Mouse (Mus musculus): Measurements from ENCODE around the gene Deup1. TPM values are rescaled to one million over a fixed set of nuclear protein-coding genes. Genes with fewer than 3 reads are reported as not detected.

Deup1 gene
- 1 to 10 TPM in 1 of 2 experiments, under 1 TPM in 1; 0.96 to 1.1 TPM for total RNA-seq (2021)

- peak; percentile 24 to 36 for DNase-seq (ENCODE audit: extremely low spot score in 1 of 2, low spot score in 1 of 2)
Observed at GRCm38 (mm10) chr9:15627785-15628287, at the start of gene Deup1. TSS of gene Deup1 (minus strand) at chr9:15627933.

GRCm38 (mm10) chr9:15672251-15672650 lies 44.5 kb upstream of the Deup1 start:
- DNase-seq (ENCODE audit: extremely low spot score in 1 of 2, low spot score in 1 of 2), result no peak

GRCm38 (mm10) chr9:15670002-15670527 lies 42.3 kb upstream of the Deup1 start:
- DNase-seq (ENCODE audit: extremely low spot score in 1 of 2, low spot score in 1 of 2), result no peak

- no peak for DNase-seq (ENCODE audit: extremely low spot score in 1 of 2, low spot score in 1 of 2)
Observed at GRCm38 (mm10) chr9:15669452-15669851, 41.7 kb upstream of the Deup1 start.

- DNase-seq (ENCODE audit: extremely low spot score in 1 of 2, low spot score in 1 of 2), result no peak
Observed at GRCm38 (mm10) chr9:15664606-15665005, 36.9 kb upstream of the Deup1 start.

GRCm38 (mm10) chr9:15659069-15659468 lies 31.3 kb upstream of the Deup1 start:
- DNase-seq (ENCODE audit: extremely low spot score in 1 of 2, low spot score in 1 of 2), result no peak

GRCm38 (mm10) chr9:15658236-15658785 lies 30.6 kb upstream of the Deup1 start:
- DNase-seq (ENCODE audit: extremely low spot score in 1 of 2, low spot score in 1 of 2), result no peak

- no peak for DNase-seq (ENCODE audit: extremely low spot score in 1 of 2, low spot score in 1 of 2)
Observed at GRCm38 (mm10) chr9:15653036-15653435, 25.3 kb upstream of the Deup1 start.

- no peak for DNase-seq (ENCODE audit: extremely low spot score in 1 of 2, low spot score in 1 of 2)
Observed at GRCm38 (mm10) chr9:15649977-15650376, 22.2 kb upstream of the Deup1 start.

- no peak for DNase-seq (ENCODE audit: extremely low spot score in 1 of 2, low spot score in 1 of 2)
Observed at GRCm38 (mm10) chr9:15627384-15627783, 349 bp downstream of the Deup1 start.

- no peak for DNase-seq (ENCODE audit: extremely low spot score in 1 of 2, low spot score in 1 of 2)
Observed at GRCm38 (mm10) chr9:15624739-15625138, 3.0 kb downstream of the Deup1 start.

GRCm38 (mm10) chr9:15619767-15620166 lies 8.0 kb downstream of the Deup1 start:
- DNase-seq (ENCODE audit: extremely low spot score in 1 of 2, low spot score in 1 of 2), result no peak

- no peak for DNase-seq (ENCODE audit: extremely low spot score in 1 of 2, low spot score in 1 of 2)
Observed at GRCm38 (mm10) chr9:15619020-15619590, 8.6 kb downstream of the Deup1 start.

- no peak for DNase-seq (ENCODE audit: extremely low spot score in 1 of 2, low spot score in 1 of 2)
Observed at GRCm38 (mm10) chr9:15617061-15617460, 10.7 kb downstream of the Deup1 start.

- no peak for DNase-seq (ENCODE audit: extremely low spot score in 1 of 2, low spot score in 1 of 2)
Observed at GRCm38 (mm10) chr9:15616471-15616870, 11.3 kb downstream of the Deup1 start.

GRCm38 (mm10) chr9:15609280-15609930 lies 18.3 kb downstream of the Deup1 start:
- no peak for DNase-seq (ENCODE audit: extremely low spot score in 1 of 2, low spot score in 1 of 2)

- no peak for DNase-seq (ENCODE audit: extremely low spot score in 1 of 2, low spot score in 1 of 2)
Observed at GRCm38 (mm10) chr9:15607601-15608000, 20.1 kb downstream of the Deup1 start.

GRCm38 (mm10) chr9:15603156-15603555 lies 24.6 kb downstream of the Deup1 start:
- DNase-seq (ENCODE audit: extremely low spot score in 1 of 2, low spot score in 1 of 2), result no peak

- DNase-seq (ENCODE audit: extremely low spot score in 1 of 2, low spot score in 1 of 2), result no peak
Observed at GRCm38 (mm10) chr9:15600859-15601540, 26.7 kb downstream of the Deup1 start.

- no peak for DNase-seq (ENCODE audit: extremely low spot score in 1 of 2, low spot score in 1 of 2)
Observed at GRCm38 (mm10) chr9:15600156-15600858, 27.4 kb downstream of the Deup1 start.

All from layer of hippocampus, postnatal 25 days (tissue).